Mouse (Mus musculus): ENCODE data around the gene Slc17a9. TPM values are rescaled to one million over a fixed set of nuclear protein-coding genes. Genes with fewer than 3 reads are reported as not detected.

The Slc17a9 gene
- polyA plus RNA-seq, 1 experiment from 2014 or later, result 3.8 TPM

DNA sequence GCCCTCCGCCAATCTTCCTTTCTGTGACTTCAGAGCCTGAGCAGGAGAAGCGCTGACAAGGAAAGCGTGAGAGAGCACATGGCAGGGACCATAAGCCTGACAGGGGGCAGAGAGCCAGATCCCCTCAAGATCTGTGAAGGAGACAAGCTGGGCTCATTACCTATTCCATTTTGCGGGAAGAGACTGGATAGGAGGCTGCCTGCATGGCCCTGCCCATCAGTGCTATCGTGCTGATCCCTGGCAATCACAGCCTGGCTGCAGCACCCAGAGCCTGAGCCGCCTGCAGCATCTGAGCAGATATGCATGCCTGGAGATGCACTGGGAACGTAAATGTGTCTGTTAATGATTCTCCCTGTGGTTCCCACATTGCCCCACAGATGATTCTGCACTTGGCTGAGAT, 63.8 kb downstream of the Slc17a9 start:
- WGBS (ENCODE audit: missing documents), result 25% methylated on average over 7 of the region's 7 CpGs
- Histone ChIP-seq H3K27ac (no peak overlapping the region), H3K36me3 (ENCODE audit: inconsistent target) (no peaks in the 10 kb centered on the region), H3K4me3 (ENCODE audit: inconsistent target) (no peak overlapping the region), H3K79me2 (ENCODE audit: inconsistent target) (no peaks in the 10 kb centered on the region)

DNA sequence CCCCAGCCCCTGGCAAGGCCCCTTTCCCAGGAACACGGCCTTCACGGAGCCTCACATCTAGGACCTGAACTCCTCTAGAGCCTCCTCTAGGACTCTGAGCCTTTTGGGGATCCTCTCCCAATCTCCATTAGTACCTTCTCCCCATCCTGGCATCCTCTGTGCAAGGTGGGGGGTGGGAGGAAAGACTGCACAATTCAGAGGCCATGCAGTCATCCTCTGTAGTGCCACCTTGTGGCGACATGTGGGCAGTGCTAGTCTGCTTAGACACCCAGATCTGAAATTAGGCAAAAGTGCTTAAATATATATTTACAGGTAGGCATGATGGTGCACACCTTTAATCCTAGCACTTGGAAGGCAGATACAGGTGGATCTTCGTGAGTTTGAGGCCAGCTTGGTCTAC, 66.6 kb downstream of the Slc17a9 start:
- H3K4me3 ChIP-seq (ENCODE audit: inconsistent target), result no peak overlapping the region
- WGBS (ENCODE audit: missing documents), result 47% methylated on average over 4 of the region's 4 CpGs
- H3K27ac ChIP-seq, result no peak overlapping the region
- no peaks in the 10 kb centered on the region for H3K36me3 ChIP-seq (ENCODE audit: inconsistent target)
- H3K79me2 ChIP-seq (ENCODE audit: inconsistent target), result no peaks in the 10 kb centered on the region

Other genes starting within 250 kb of the Slc17a9 start
- gene Ntsr1, start 225.3 kb upstream of the Slc17a9 start, polyA plus RNA-seq (2018), result not detected in 3 replicates
- gene Mrgbp, start 144.0 kb upstream of the Slc17a9 start, polyA plus RNA-seq (2018), result 10.5 to 13.5 TPM (median 12.5 TPM) in 3 replicates
- gene Ogfr, start 136.0 kb upstream of the Slc17a9 start, polyA plus RNA-seq (2018), result 50.5 to 112 TPM (median 71.7 TPM) in 3 replicates
- 0.16 to 0.52 TPM (median 0.27 TPM) in 3 replicates for gene Col9a3, start 127.5 kb upstream of the Slc17a9 start, polyA plus RNA-seq (2018)
- not detected in 3 replicates for gene Tcfl5, start 82.6 kb upstream of the Slc17a9 start, polyA plus RNA-seq (2018)
- 17.6 to 19.3 TPM (median 18.6 TPM) in 3 replicates for gene Dido1, start 15.3 kb upstream of the Slc17a9 start, polyA plus RNA-seq (2018)
- 52.4 to 57.0 TPM (median 56.0 TPM) in 3 replicates for gene Gid8, start 15.1 kb upstream of the Slc17a9 start, polyA plus RNA-seq (2018)
- not detected in 3 replicates for gene Bhlhe23, start 51.6 kb downstream of the Slc17a9 start, polyA plus RNA-seq (2018)
- gene Ythdf1, start 195.7 kb downstream of the Slc17a9 start, polyA plus RNA-seq (2018), result 27.2 to 34.6 TPM (median 28.8 TPM) in 3 replicates
- gene Birc7, start 203.8 kb downstream of the Slc17a9 start, polyA plus RNA-seq (2018), result not detected in 3 replicates
- gene Nkain4, start 229.4 kb downstream of the Slc17a9 start, polyA plus RNA-seq (2018), result not detected in 3 replicates
- gene Arfgap1, start 242.0 kb downstream of the Slc17a9 start, polyA plus RNA-seq (2018), result 24.6 to 27.3 TPM (median 25.5 TPM) in 3 replicates